Mouse (Mus musculus) ES-E14 (cell line): Measurements from ENCODE around the gene Wdhd1. TPM values are rescaled to one million over a fixed set of nuclear protein-coding genes. Genes with fewer than 3 reads are reported as not detected.

Source experiments
- DNase-seq: peaks from one replicate; pipeline ENCODE4 v3.0.0-alpha.2; 2013; ENCODE audit warnings: low read depth, low spot score
- H3K27ac ChIP-seq: 2 replicates; pipeline ENCODE4 v1.5.1; 2012; ENCODE audit warnings: low read depth, mild to moderate bottlenecking, low read length, moderate library complexity, mixed read lengths; ENCODE audit not compliant: poor library complexity, insufficient read depth, severe bottlenecking
- H3K36me3 ChIP-seq: 2 replicates; pipeline ENCODE4 v1.6.1; 2012; ENCODE audit warnings: mild to moderate bottlenecking, low read length, moderate library complexity, mixed read lengths; ENCODE audit not compliant: control insufficient read depth, poor library complexity, insufficient read depth, severe bottlenecking
- H3K4me1 ChIP-seq, 2 experiments: fragments of 150-350 bp in 1 of 2; sonication (generic) in 1 of 2; 2 replicates each; pipeline ENCODE4 v1.6.1; 2012; ENCODE audit warnings: low read length in 2 of 2, mild to moderate bottlenecking in 1 of 2, mixed read lengths in 1 of 2; ENCODE audit not compliant: control insufficient read depth in 2 of 2, insufficient read depth in 2 of 2, poor library complexity in 1 of 2
- H3K4me3 ChIP-seq, 2 experiments: fragments of 150-350 bp in 1 of 2; sonication (generic) in 1 of 2; 2 replicates each; pipeline ENCODE4 v1.5.1; 2012; ENCODE audit warnings: low read length in 2 of 2, low read depth in 1 of 2, mild to moderate bottlenecking in 1 of 2, mixed read lengths in 1 of 2; ENCODE audit not compliant: insufficient read depth in 1 of 2, poor library complexity in 1 of 2, severe bottlenecking in 1 of 2
- H3K9ac ChIP-seq: 2 replicates; pipeline ENCODE4 v1.6.1; 2012; ENCODE audit warnings: low read depth, mild to moderate bottlenecking, low read length, mixed read lengths; ENCODE audit not compliant: poor library complexity, insufficient read depth, severe bottlenecking
- H3K9me3 ChIP-seq: fragments of 150-350 bp; sonication (generic); 2 replicates; pipeline ENCODE4 v1.6.1; 2012; ENCODE audit warnings: low read depth, mild to moderate bottlenecking, low read length; ENCODE audit not compliant: control insufficient read depth, insufficient read depth
- CHD2 ChIP-seq: IDR thresholded peaks from 2 replicates; pipeline ENCODE4 v1.6.1; 2014; ENCODE audit warnings: mild to moderate bottlenecking, low read depth, low read length, inconsistent platforms
- HCFC1 ChIP-seq: IDR thresholded peaks from 2 replicates; pipeline ENCODE4 v1.6.1; 2012; ENCODE audit warnings: low read length, inconsistent platforms, borderline replicate concordance; ENCODE audit not compliant: insufficient read depth
- MAFK ChIP-seq: IDR thresholded peaks from 2 replicates; pipeline ENCODE4 v1.6.1; 2014; ENCODE audit warnings: mild to moderate bottlenecking, low read depth, low read length, inconsistent platforms; ENCODE audit not compliant: insufficient read depth
- ZC3H11A ChIP-seq: IDR thresholded peaks from 2 replicates; pipeline ENCODE4 v1.6.1; 2012; ENCODE audit warnings: low read depth, mild to moderate bottlenecking, inconsistent platforms, low read length, borderline replicate concordance
- ZNF384 ChIP-seq: IDR thresholded peaks from 2 replicates; pipeline ENCODE4 v1.6.1; 2012; ENCODE audit warnings: low read depth, low read length, inconsistent platforms
- in situ Hi-C, 2 experiments: fragments of 600-800 bp; cut with MboI; formaldehyde crosslinking; loops; one replicate each; pipeline ENCODE4 v1.15.1; 2025; ENCODE audit warnings: low sequenced_read_pairs in 2 of 2, inconsistent platforms in 1 of 2; ENCODE audit not compliant: unreplicated experiment in 2 of 2
- total RNA-seq: library from RNA; depleted of rRNA; stranded (reverse); fragments of 300-350 nt; gene quantifications from 2 replicates; pipeline ENCODE4 v1.2.3, GENCODE M21; 2012

Wdhd1 gene
- total RNA-seq, 1 experiment, result 22.0 TPM

GRCm38 (mm10) chr14:47286215-47286614 is 9.6 kb upstream of the Wdhd1 start:
- Histone ChIP-seq H3K9ac (no peak overlapping the region), H3K36me3 (peaks cover 5% of the 10 kb centered on the region; the same call in 1 of the 2 replicates), H3K4me3 (no peak overlapping the region), H3K27ac (no peak overlapping the region), H3K4me1 (no peaks in the 10 kb centered on the region; a peak in 1 of 4 replicates), H3K9me3 (no peaks in the 10 kb centered on the region)
- TF ChIP-seq MAFK (no peak), CHD2 (no peak)
- in situ Hi-C loops, result no loop called here
- DNase-seq, result no peak

GRCm38 (mm10) chr14:47285271-47285670 is 8.6 kb upstream of the Wdhd1 start:
- in situ Hi-C loops, result no loop called here
- H3K4me3 ChIP-seq, result no peak overlapping the region
- no peaks in the 10 kb centered on the region for H3K9me3 ChIP-seq
- H3K9ac ChIP-seq, result no peak overlapping the region
- peaks cover 4% of the 10 kb centered on the region; the same call in 1 of the 2 replicates for H3K36me3 ChIP-seq
- H3K4me1 ChIP-seq, result no peaks in the 10 kb centered on the region; a peak in 1 of 4 replicates
- H3K27ac ChIP-seq, result no peak overlapping the region
- TF ChIP-seq ZNF384 (no peak), HCFC1 (no peak), CHD2 (no peak)
- no peak for DNase-seq

- H3K4me1 ChIP-seq, result no peaks in the 10 kb centered on the region; a peak in 1 of 4 replicates
- in situ Hi-C loops, result no loop called here
- H3K4me3 ChIP-seq, result no peak overlapping the region
- TF ChIP-seq ZNF384 (no peak), HCFC1 (no peak), CHD2 (no peak), MAFK (no peak), ZC3H11A (no peak)
- no peaks in the 10 kb centered on the region for H3K36me3 ChIP-seq
- DNase-seq, result no peak
- H3K27ac ChIP-seq, result no peak overlapping the region
- H3K9ac ChIP-seq, result no peak overlapping the region
- no peaks in the 10 kb centered on the region for H3K9me3 ChIP-seq
Observed at GRCm38 (mm10) chr14:47283568-47283967, 6.9 kb upstream of the Wdhd1 start.

GRCm38 (mm10) chr14:47281535-47281934 is 4.9 kb upstream of the Wdhd1 start:
- no peak overlapping the region for H3K27ac ChIP-seq
- H3K4me1 ChIP-seq, result no peaks in the 10 kb centered on the region
- in situ Hi-C loops, result no loop called here
- no peak overlapping the region for H3K4me3 ChIP-seq
- no peaks in the 10 kb centered on the region for H3K9me3 ChIP-seq
- DNase-seq, result no peak
- no peak for TF ChIP-seq MAFK
- no peak for TF ChIP-seq HCFC1
- no peak for TF ChIP-seq ZC3H11A
- TF ChIP-seq CHD2, result no peak
- TF ChIP-seq ZNF384, result peak; percentile 79
- no peak overlapping the region for H3K9ac ChIP-seq
- H3K36me3 ChIP-seq, result no peaks in the 10 kb centered on the region

- H3K4me1 ChIP-seq, result no peaks in the 10 kb centered on the region; a peak in 2 of 4 replicates
- no peaks in the 10 kb centered on the region for H3K9me3 ChIP-seq
- no peaks in the 10 kb centered on the region; the same call in 1 of the 2 replicates for H3K36me3 ChIP-seq
- TF ChIP-seq HCFC1 (no peak), ZC3H11A (no peak), MAFK (no peak), ZNF384 (no peak), CHD2 (no peak)
- no peak overlapping the region for H3K9ac ChIP-seq
- no peak overlapping the region for H3K27ac ChIP-seq
- H3K4me3 ChIP-seq, result no peak overlapping the region
- in situ Hi-C loops, result no loop called here
- no peak for DNase-seq
Observed at GRCm38 (mm10) chr14:47279058-47279457, 2.4 kb upstream of the Wdhd1 start.
